Mouse (Mus musculus) ovary, postnatal 10 days (tissue): ENCODE data around the gene Marco.

Experiments
- DNase-seq: peaks from one replicate; pipeline ENCODE4 v3.0.0; 2022; ENCODE audit warnings: low spot score

The Marco gene

DNA sequence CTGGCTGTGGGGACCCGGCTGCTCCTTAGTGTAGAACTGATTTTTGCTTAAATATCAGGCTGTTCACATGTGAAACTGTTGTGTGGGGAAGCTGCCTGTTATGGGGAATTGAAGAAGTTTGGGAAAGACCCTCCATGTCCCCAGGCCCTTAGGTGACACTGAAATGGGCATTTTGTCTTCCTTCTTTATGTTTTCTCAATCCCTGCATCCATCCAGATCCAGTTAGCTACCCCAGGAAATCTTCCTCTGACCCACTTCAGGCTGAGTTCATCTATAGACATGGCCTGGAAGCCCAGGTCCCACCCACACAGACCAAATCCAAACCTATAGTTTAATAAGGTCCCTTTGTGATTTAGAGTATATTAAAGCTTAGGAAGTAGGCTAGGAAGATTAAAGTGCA is at the start of gene Marco:
Marco (minus strand) TSS at position 101 of the 400 bp plus-strand sequence.
- no peak for DNase-seq

DNA sequence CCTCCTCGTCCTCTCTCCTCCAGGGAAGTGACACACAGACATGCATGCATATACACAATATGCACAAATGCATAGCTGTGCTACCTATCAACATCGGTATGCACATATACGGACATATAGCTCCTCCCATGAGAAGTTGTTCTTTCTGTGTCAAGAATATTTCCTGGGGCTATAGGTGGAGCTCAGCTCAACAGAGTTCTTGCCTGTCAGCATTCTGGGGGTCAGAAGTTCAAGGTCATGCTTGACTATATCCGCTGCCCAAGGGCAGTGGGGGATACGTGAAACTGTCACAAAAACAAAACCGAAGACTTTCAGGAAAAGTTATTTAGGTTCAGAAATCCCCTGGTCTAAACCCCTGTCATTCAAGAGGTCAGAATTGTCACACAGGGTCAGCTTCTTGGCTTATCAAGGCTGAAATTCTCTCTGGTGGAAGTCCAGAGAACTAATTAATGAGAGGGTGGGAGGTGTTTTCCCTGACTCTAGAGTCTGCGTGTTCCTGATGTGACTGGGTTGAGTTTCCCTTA is 34.7 kb upstream of the Marco start:
- DNase-seq = no peak

DNA sequence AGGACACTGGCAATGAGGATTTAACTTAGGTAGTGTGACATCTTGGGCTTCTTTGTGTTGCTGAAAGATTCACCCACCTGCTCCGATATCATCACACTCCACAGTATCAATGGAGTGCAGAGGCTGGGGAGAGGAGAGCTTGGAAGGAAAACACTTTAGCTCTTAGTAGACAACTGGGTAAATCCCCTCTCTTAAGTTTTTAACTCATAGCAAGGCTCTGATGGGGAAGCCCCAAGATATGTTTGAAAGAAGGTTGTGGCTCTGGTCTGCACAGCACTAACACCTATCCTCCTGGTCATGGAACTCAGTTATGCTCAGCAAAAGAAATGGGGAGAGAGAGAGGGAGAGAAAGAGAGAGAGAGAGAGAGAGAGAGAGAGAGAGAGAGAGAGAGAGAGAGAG is 32.2 kb upstream of the Marco start:
- no peak for DNase-seq

DNA sequence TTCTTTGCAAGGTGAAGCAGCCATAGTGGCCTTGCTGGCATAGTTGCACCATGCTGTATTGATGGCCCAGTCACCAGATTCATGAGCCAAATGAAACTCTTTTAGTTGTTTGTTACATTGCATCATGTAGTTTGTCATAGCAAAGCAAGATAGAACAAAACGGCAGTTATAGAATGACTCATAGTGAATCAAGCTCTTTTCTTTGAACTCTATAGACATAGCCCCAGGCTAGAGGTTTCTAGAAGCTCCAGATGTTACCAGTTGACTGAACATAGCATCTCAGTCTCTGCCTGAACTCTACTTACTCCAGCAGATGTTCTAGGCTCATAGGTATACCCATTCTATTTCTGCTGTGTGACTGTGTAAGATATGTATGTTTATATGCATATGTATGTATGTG is 31.1 kb upstream of the Marco start:
- no peak for DNase-seq

DNA sequence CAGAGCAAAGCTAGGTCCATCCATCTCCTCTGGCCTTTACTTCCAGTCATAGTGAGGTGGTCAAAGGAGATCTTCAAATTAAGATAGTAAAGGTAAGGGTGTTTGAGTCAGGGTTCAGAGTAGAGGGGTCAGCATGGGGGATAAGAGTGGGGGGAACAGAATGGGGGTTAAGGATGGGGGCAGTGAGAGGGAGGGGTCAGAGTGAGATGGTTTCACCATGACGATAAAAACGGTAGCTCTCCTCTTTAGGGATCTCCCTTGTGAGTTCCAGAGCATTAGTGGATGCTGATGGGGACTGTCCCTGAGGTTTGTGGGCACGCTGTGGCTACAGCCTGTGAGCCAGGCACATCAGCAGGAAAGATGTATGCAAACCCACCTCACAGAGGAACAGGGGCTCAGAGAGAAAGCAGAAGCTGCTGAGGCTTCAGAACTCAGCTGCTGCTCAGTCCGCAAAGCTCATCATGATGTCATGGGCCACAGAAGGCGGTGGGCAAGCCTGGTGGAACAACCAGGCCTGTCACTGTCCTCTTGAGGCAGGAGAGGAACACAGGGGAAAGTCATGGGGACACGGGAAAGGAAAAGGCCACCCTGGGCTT is 27.6 kb upstream of the Marco start:
- no peak for DNase-seq

DNA sequence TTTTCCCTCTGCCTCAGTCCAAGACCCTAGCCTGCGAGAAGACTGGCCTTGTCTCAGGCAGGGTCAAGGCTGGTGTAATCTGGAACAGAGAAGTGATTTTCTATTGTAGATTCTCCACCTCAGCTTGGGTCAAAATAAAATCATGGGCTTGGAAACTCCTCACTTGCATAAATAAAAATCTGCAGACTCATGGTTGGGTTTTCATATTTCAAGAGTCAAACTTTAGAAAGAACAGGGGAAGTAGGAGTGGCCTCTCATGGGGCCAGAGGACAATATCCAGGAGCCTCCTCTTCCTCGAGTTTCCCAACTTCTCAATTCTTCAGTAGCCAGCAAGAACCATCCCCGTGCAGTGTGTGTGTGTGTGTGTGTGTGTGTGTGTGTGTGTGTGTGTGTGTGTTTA is 26.9 kb upstream of the Marco start:
- DNase-seq = no peak

DNA sequence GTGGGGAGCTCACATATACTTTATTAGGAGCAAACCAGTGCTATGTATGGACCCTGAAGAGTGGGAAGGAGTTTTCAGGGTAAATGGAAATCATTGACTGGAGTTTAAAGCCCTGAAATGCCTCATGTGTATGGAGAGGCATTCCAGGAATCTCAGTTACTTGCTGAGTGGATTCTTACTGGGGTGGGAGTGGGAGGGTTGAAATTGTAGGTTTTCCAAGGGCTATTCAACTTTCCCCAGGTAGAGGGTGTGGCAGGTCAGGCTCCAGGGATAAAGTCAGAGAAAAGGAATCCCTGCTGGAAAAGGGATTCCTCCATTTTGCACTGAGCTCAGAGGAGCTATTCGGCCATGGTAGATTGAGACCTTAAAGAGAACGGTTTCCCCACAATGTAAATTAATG is 25.1 kb upstream of the Marco start:
- no peak for DNase-seq

DNA sequence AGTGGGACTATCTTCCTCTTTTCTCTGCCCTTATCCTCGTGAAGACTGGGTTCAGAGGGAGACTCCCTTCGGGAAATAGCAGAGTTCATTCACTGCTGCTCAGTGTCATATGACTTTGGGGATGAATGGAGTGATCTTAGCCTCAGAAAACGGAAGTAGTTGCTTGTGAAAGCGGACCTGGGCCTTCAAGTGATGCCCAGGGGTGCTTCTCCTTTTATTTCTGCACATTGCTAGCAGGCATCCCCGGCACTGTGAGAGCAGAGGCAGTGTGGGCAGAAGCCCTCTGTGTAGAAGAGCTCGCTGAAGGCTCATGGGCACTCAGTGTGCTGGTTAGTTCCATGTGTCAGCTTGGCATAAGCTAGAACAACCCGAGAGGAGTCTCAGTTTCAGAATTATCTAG is 12.8 kb upstream of the Marco start:
- DNase-seq = no peak

DNA sequence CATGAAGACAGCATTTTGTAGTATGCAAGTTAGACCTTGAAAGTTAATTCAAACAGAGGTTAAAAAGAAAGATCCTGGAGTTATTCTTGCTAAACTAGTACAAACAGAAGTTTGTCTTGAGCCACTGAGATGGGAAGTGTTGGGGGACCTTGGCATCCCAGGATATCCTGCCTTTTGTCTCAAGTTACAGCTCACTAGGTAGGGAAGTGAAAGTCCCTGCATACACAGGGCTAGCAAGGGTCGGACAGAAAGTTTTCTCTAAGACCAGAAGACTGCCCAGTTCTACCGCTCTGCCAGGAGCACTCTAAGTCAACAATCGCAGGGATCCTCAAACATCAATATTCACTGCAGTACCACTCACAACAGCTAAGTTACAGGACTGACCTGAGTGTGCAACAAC is 5.5 kb upstream of the Marco start:
- no peak for DNase-seq

DNA sequence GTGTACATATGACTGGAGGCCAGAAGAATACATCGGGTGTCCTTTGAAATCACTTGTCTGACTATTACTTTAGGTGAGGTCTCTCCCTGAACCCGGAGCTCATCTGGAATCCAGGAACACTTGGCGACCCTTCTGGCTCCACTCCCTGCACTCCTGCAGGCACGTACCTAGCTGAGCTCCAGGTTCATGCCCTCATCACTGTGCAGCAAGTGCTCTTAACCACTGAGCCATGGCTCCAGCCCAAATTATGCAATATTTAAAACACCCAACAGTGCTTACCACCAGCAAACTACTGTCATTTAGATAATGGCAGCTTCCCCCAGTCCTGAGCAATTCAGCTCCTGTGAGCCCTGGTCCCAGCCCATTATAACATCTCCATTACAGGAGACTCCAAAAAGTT is 4.2 kb upstream of the Marco start:
- DNase-seq = no peak

DNA sequence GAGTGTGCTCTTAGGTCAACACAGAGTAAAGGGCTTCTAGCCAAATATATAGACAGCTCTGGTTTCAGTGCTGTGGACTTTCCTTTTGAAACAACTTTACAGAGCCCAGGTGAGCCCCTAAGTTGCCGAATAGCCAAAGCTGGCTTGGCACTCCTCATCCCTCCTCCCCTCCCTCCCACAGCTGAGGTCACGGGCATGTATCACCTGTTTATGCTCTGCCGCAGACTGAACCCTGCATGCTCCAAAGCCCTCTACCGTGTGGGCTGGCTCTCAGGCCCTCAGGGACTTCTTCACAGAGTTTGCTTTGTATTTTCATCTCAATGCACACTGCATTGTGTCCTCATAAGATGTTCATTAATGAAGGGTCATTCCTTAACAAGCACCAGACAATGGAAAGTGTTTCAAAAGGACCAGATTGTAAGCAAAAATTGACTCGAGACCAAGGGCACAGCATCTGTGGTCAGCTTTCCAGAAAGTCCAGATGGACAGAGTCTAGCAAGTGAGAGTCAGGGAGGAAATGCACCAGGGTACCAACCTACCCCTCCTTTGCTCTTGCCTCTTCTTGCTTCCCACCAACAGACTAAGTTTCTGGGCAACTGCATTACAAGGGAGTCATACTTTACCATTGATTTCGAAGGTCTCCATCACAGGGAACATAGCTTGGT is 646 bp downstream of the Marco start:
- DNase-seq = no peak

DNA sequence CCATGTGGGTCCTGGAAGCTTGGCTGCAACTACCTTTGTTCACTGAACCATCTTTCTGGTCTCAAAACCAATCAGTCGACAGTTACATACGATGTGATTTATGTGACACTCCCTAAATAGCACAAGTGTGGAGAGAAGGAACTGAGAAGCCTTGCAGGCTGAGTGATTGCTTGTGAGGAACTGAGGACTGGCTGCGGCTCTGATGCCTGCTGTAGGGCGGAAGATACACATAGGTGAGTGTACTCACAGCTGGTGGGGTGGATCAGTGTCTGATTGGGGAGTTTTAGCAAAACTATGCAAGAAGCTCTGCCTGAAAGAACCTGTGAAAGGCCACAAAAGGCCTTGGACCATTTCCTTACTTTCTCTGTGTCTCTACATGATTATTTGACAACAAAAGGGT is 3.3 kb downstream of the Marco start:
- no peak for DNase-seq

DNA sequence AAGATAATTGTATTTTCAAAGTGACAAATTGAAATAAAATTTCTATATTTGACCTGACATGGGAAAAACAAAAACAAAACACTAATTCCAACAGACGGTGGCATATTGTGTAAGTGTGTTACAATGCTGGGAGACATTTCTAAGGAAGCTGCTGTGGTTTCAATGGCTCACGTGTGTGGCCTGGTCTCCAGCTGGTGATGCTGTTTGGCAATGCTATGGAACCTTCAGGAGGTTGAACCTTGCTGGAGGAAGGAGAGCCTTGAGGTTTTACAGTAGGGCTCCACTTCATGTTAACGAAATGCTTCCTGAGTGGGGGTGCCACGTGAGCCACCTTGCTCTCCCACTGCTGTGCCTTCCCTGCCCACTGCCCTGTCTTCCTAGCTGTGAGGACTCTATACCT is 6.8 kb downstream of the Marco start:
- no peak for DNase-seq

DNA sequence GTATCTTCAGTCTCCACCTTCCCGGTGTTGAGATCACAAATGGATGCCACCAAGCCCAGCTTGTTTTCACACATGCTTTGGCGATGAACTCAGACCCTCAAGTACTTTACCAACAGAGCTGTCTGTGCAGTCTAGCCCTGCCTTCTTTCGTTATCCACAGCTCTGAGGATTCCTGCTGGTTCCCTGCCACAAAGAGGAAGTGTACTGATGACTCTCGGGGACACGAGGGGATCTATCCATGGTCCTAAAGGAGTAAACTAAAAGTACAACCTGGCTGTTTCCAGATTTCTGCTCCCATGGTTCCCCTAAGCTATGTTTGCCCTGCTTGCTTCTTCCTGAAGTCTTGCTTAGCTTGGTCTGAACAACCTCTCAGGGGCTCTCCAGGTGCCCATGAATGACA is 23.9 kb downstream of the Marco start:
- DNase-seq = no peak

DNA sequence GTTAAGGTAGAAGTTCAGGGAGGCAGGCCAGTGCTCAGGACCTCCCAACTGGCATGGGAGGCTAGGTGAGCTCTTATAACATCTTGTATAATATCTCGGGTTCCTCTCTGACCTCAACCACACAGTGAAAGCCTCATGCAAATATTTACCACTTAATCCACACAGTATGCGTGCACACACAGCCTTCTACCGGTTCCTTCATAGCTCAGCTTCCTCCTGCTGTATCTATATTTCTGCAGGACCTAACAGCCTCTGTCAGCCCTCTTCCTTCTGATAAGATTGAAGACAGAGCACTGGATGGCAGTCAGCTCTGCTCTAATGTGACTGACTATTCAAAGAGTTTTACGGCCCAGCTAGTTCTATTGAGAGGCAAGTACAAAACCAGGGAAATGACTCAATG is 30.0 kb downstream of the Marco start:
- no peak for DNase-seq

DNA sequence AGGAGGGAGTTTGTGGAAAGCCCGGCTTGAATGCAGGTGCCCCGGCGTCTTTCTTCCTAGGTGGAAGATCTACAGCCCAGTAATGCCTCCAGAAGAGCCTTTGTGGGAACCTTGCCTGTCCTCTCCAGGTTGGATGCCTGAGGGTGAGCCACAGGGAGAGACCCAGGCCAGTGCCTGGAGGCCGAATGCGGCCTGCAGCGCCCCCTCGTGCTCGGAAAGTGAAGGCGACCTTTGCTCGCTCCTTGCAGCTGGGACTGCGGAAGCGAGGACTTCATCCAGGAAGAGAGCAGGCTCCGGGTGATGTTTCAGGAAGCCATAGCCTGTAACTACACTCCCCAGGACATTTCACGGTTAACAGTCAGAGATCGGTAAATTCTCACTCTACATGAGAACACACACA is 35.9 kb downstream of the Marco start:
- DNase-seq = peak; percentile 14

DNA sequence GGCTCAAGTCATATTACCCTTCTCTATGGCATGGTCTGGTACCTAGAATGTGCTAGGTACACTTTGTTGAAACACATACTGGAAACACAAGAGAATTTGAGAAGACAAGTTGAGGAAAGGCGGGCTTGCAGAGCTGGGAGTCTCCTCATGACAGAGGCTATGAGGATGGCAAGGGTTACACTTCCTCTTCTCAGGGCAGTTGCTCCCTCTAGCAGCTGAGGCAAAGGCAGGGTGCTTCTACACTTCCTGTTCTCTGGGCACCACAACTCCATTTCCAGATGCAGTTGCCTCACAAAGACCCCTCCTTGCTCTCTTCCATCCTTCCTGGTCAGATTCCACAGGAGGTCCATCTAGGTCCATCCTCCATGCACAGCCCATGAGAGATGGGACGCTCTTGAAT is 37.5 kb downstream of the Marco start:
- no peak for DNase-seq

DNA sequence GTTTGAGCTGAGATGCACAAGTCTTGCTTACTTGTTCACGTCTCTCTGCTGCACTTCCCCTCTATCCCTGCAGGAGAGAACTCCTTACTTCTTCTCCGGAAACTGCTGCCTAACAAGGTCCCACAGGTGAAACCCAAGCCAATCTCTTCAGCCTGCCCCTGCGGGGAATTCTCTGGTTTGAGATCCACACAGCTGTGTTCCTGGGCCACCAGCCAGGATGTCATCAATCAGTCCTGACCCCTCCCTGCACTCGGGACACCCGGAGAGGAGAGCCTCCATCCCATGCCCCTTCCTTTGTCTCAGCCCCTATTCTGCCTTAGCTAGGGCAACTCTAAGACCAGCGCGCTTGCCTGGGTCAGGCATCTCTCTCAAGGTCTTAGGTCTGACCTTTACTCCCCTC is 38.1 kb downstream of the Marco start:
- DNase-seq = no peak

DNA sequence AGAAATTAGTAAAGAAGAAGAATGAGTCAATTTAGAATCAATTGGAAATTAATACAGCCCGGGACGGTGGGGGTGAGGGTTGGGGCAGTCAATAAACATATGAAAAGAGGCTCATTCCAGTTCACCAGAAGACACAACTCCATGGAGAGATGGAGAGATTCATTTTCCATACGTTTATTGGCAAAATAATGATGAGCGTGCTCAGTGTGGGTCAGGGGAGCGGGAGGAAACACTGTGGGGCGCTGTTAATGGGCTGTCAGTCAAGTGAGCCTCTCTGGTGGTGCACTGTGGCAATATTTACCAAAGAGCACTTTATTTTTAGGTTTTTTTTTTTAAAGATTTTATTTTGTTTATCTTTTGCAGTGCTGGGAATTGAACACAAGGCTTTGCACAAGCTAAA is 45.8 kb downstream of the Marco start:
- no peak for DNase-seq

DNA sequence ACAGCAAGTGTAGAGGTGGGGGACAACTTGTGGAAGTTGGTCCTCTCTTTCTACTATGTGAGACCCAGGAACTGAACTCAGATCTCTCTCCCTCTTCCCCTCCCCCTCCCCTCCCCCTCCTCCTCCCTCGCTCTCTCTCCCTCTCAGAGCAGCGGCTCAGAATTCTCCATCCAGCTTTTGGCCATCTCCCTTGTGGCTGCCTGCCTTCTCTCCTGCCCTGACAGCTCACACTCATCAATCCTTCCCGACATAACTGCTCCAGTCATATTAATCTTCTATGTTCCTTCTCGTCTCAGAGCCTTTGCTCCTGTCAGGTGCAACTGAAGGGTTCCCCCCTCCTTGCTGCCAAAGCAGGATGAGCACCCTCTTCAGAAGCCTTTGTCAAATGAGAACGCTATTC is 46.3 kb downstream of the Marco start:
- no peak for DNase-seq

DNA sequence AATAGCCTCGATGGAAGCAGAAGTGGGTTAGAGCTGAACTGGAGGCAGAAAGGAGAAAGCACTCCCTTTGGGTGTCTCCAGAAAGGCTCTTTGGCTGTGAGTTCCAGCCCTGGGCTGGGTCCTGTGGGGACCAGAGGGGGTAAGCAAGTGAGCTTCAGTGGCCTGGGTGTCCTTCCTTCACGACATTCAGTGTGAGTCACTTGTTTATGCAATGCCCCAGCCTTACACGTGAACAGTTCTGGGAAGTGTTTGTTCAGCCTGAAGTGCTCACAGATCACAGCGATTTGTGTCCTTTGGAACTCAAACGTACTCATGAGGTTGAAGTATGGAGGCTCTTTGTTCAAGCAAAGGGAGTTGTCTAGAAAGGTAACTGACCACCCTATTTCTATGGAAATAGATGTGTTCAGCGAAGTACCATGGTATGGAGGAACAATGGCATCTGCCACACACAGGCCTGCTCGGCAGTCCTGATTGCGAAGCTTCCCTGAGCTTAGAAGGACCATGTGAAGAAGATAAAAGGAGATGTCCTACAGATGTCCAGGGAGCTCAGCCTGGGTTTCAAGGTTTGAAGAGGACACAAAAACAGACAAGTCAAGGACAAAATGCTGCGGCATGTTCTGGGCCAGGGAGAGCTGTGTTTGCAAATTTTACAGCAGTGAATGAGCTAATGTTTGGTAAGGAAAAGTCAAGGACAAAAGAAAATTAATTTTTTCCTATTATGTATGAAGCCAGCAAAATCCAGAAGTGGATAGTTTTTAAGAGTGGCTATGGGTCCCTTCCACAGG is 53.1 kb downstream of the Marco start:
- DNase-seq = no peak

DNA sequence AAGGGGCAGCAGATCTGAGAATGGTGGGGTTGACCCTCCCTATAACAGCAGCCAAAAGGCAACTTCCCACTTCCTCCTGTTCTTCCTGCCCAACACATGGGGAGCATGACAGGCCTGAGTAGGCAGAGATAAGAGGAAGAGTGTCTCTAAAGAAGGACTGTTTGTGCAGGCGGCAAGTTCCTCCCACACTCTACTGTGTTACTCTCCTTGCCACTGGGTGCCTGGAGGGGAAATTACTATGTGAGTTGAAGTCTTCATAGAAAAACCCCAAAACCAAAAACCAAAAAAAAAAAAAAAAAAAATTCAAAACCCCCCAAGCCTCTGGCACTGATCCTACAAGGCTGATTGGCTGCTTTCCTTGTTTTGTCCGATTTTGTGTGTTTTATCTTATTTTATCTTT is 55.2 kb downstream of the Marco start:
- no peak for DNase-seq

DNA sequence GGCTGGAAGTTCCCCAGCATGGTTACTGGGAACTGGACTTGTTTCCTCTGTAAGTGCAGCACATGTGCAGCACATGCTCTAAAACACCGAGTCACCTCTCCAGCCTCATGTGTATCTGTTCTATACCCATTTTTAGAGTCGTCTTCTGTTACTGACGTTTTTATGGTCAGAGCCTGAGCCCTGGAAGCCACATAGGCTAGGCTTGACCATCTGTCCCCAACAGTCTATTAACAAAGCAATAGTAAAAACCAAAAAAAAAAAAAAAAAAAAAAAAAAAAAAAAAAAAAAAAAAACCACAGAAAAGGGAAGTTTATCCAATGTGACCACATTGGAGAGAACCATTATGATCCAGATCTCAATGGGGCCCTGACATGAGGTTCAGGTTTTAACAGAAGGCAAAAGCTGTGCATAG is 61.6 kb downstream of the Marco start:
- no peak for DNase-seq
